Mouse (Mus musculus): ENCODE data around the gene 1700122O11Rik. TPM values are rescaled to one million over a fixed set of nuclear protein-coding genes. Genes with fewer than 3 reads are reported as not detected.

Gene 1700122O11Rik
- polyA plus RNA-seq, 1 experiment from 2014 or later = not detected

DNA sequence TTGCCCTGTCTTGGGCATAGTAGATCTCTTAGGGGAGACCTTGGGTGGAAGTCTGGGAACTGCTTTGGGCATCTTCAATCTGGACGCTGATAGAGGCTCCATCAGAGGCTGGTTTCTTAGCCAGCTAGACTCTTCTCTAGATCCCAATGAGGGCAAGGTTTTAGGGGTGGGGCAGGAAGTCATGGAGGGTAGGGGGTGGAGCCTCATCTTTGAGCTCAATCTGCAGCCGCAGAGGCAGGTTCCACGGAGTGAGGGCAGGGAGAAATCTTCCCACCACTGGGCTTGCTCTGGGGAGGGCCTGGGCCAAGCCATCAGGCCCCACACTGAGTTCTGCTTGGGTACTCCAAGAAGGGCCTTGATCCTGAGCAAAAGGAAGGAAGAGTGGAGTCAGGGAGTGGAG lies 1.2 kb downstream of the 1700122O11Rik start:
- WGBS = 49% methylated on average over 3 of the region's 3 CpGs
- ATAC-seq (replicated peaks; ENCODE audit: low FRiP score) = no peak
- H3K9me3 ChIP-seq (ENCODE audit: control insufficient read depth, low read length) = no peaks in the 10 kb centered on the region

DNA sequence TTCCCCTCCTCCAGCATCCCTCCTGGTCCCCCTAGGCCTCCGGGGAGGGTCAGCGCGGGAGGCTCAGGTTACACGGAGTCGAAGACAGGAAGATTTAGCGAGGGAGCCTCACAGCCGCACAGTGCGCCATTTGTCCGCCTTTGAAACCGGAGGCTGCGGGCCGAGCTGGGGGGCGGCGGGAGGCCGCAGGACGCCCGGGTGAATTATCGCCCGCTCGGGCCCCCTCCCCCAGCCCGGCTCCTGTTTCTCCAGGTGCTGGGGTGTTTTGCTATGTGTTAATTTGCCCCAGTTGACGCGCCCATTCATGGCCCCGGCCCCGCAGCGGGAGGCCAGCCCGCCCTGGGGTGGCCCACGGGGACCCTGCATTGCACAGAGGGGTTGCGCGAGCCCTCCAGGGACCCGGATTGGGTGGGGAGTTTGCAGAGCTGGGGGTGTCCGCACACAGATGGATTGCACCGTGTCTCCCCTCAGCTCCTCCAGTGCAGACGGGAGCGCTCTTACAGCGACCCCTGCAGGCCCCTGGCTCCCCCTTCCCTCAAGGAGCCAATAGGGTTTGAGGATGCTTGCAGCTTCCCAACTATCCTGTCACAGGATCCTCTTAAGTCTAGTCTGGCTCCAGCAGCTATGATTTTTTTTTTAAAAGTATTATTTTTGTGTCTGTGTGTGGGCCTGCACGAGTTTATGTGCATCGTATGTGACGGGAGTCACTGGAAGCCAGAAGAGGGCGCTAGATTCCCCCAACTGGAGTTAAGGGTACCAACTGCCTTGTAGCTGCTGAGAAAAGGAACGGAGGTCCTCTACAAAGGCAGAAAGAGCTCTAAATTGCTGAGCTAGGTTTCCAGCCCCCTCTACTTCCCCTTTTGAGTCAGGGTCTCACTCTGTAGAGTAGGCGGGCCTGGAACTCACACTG lies 6.3 kb downstream of the 1700122O11Rik start:
- Histone ChIP-seq H3K9ac (ENCODE audit: low read depth, low read length) (peak overlapping the region; percentile 42), H3K4me3 (ENCODE audit: low read depth, low read length) (peak overlapping the region; percentile 34), H3K9me3 (ENCODE audit: control insufficient read depth, low read length) (no peaks in the 10 kb centered on the region), H3K4me1 (replicated peaks; ENCODE audit: control insufficient read depth, insufficient read depth, low read length) (peaks cover 33% of the 10 kb centered on the region), H3K27me3 (replicated peaks; ENCODE audit: control insufficient read depth, insufficient read depth, low read length) (peaks cover 21% of the 10 kb centered on the region), H3K4me2 (peak overlapping the region; percentile 74), H3K36me3 (ENCODE audit: control insufficient read depth, insufficient read depth, low read length) (no peaks in the 10 kb centered on the region), H3K27ac (ENCODE audit: low read depth, low read length) (no peak overlapping the region)
- 8% methylated on average over 42 of the region's 42 CpGs for WGBS
- DNase-seq (ENCODE audit: low spot score) (peak; percentile 66), ATAC-seq (replicated peaks; ENCODE audit: low FRiP score) (peak; percentile 55)

More for the DNA sequence above, 1.2 kb downstream of the 1700122O11Rik start:
- Histone ChIP-seq H3K4me1 (replicated peaks; ENCODE audit: control insufficient read depth, insufficient read depth, low read length) (peaks cover 33% of the 10 kb centered on the region), H3K36me3 (ENCODE audit: control insufficient read depth, insufficient read depth, low read length) (no peaks in the 10 kb centered on the region), H3K4me3 (ENCODE audit: low read depth, low read length) (no peak overlapping the region), H3K9ac (ENCODE audit: low read depth, low read length) (no peak overlapping the region), H3K4me2 (no peak overlapping the region), H3K27ac (ENCODE audit: low read depth, low read length) (no peak overlapping the region), H3K27me3 (replicated peaks; ENCODE audit: control insufficient read depth, insufficient read depth, low read length) (no peaks in the 10 kb centered on the region; the same call in 1 of the 2 replicates)
- DNase-seq (ENCODE audit: low spot score) = no peak

DNA sequence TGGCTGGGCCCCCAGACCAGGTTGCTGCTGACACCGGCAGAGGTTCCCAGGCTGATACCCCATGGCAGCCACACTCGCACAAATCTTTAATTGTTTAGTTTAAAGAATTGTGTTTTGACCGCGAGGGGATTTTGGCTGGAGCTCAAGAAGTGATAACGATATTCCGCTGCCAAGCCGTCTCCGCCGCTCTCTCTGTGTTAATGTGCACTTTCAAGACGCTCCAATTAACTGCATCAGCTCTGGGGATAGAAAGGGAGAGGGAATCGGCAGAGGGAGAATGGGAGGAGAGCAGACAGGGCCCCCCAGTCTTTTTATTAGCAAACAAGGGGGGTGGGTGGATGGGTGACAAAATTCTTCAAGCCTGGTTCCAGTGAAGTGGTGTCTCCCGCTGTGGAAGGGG lies 8.9 kb downstream of the 1700122O11Rik start:
- Histone ChIP-seq H3K4me2 (no peak overlapping the region), H3K27me3 (replicated peaks; ENCODE audit: control insufficient read depth, insufficient read depth, low read length) (peaks cover 21% of the 10 kb centered on the region), H3K4me3 (ENCODE audit: low read depth, low read length) (no peak overlapping the region), H3K9ac (ENCODE audit: low read depth, low read length) (no peak overlapping the region), H3K27ac (ENCODE audit: low read depth, low read length) (no peak overlapping the region), H3K9me3 (ENCODE audit: control insufficient read depth, low read length) (no peaks in the 10 kb centered on the region), H3K36me3 (ENCODE audit: control insufficient read depth, insufficient read depth, low read length) (no peaks in the 10 kb centered on the region), H3K4me1 (replicated peaks; ENCODE audit: control insufficient read depth, insufficient read depth, low read length) (peaks cover 33% of the 10 kb centered on the region)
- WGBS = 36% methylated on average over 12 of the region's 12 CpGs
- DNase-seq (ENCODE audit: low spot score) (no peak), ATAC-seq (replicated peaks; ENCODE audit: low FRiP score) (no peak)

DNA sequence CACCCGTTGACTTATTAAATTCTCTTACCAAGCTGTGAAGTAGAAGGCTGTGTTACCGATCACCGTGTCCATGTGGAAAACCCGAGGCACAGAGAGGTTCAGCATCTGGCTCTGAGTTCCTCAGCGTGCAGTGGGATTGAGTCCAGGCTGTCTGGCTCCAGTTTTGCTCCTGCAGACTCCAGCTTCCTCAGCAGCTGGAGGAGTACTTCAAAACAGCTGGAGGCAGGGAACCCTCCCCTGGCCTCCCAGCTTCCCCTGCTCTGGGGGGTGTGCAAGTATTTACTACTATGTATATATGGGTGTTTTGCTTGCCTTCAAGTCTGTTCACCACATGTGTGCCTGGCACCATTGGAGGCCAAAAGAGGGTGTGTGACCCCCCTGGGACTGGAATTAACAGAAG lies 9.8 kb downstream of the 1700122O11Rik start:
- no peaks in the 10 kb centered on the region for H3K36me3 ChIP-seq (ENCODE audit: control insufficient read depth, insufficient read depth, low read length)
- peaks cover 26% of the 10 kb centered on the region for H3K4me1 ChIP-seq (replicated peaks; ENCODE audit: control insufficient read depth, insufficient read depth, low read length)
- peaks cover 21% of the 10 kb centered on the region for H3K27me3 ChIP-seq (replicated peaks; ENCODE audit: control insufficient read depth, insufficient read depth, low read length)
- no peaks in the 10 kb centered on the region for H3K9me3 ChIP-seq (ENCODE audit: control insufficient read depth, low read length)
- no peak overlapping the region for H3K4me2 ChIP-seq
- no peak for ATAC-seq (replicated peaks; ENCODE audit: low FRiP score)
- no peak for DNase-seq (ENCODE audit: low spot score)
- 78% methylated on average over 5 of the region's 5 CpGs for WGBS
- no peak overlapping the region for H3K27ac ChIP-seq (ENCODE audit: low read depth, low read length)
- H3K4me3 ChIP-seq (ENCODE audit: low read depth, low read length) = no peak overlapping the region
- no peak overlapping the region for H3K9ac ChIP-seq (ENCODE audit: low read depth, low read length)

GRCm38 (mm10) chr17:48027677-48028076 lies 10.4 kb downstream of the 1700122O11Rik start:
- Histone ChIP-seq H3K36me3 (ENCODE audit: control insufficient read depth, insufficient read depth, low read length) (no peaks in the 10 kb centered on the region), H3K4me3 (ENCODE audit: low read depth, low read length) (no peak overlapping the region), H3K4me1 (replicated peaks; ENCODE audit: control insufficient read depth, insufficient read depth, low read length) (peaks cover 28% of the 10 kb centered on the region), H3K4me2 (no peak overlapping the region), H3K27ac (ENCODE audit: low read depth, low read length) (no peak overlapping the region), H3K9ac (ENCODE audit: low read depth, low read length) (no peak overlapping the region), H3K9me3 (ENCODE audit: control insufficient read depth, low read length) (no peaks in the 10 kb centered on the region), H3K27me3 (replicated peaks; ENCODE audit: control insufficient read depth, insufficient read depth, low read length) (peaks cover 21% of the 10 kb centered on the region)
- 76% methylated on average over 6 of the region's 6 CpGs for WGBS
- no peak for DNase-seq (ENCODE audit: low spot score)
- no peak for ATAC-seq (replicated peaks; ENCODE audit: low FRiP score)

DNA sequence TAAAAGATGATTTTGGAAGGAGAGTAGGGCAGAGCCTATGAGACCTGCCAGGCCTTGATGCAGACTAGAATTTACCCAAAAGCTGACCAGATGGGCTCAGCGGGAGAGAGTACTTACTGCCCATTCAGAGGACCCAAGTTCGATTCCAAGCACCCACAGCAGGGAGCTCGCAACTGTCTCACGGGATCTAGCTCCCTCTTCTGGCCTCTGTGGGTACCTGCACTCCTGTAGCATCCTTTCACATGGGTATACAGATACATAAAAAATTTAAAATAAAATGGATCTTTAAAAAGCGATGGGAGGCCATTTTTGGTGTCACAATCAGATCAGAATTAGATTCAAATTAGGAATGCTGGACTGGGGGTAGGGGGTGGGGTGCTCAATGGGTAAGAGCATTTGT lies 11.1 kb downstream of the 1700122O11Rik start:
- no peak overlapping the region for H3K9ac ChIP-seq (ENCODE audit: low read depth, low read length)
- no peak overlapping the region for H3K27ac ChIP-seq (ENCODE audit: low read depth, low read length)
- H3K4me2 ChIP-seq = no peak overlapping the region
- peaks cover 29% of the 10 kb centered on the region for H3K4me1 ChIP-seq (replicated peaks; ENCODE audit: control insufficient read depth, insufficient read depth, low read length)
- ATAC-seq (replicated peaks; ENCODE audit: low FRiP score) (no peak), DNase-seq (ENCODE audit: low spot score) (no peak)
- H3K27me3 ChIP-seq (replicated peaks; ENCODE audit: control insufficient read depth, insufficient read depth, low read length) = peaks cover 21% of the 10 kb centered on the region
- H3K4me3 ChIP-seq (ENCODE audit: low read depth, low read length) = no peak overlapping the region
- no peaks in the 10 kb centered on the region for H3K9me3 ChIP-seq (ENCODE audit: control insufficient read depth, low read length)
- WGBS = 87% methylated on average over 5 of the region's 5 CpGs
- no peaks in the 10 kb centered on the region for H3K36me3 ChIP-seq (ENCODE audit: control insufficient read depth, insufficient read depth, low read length)

DNA sequence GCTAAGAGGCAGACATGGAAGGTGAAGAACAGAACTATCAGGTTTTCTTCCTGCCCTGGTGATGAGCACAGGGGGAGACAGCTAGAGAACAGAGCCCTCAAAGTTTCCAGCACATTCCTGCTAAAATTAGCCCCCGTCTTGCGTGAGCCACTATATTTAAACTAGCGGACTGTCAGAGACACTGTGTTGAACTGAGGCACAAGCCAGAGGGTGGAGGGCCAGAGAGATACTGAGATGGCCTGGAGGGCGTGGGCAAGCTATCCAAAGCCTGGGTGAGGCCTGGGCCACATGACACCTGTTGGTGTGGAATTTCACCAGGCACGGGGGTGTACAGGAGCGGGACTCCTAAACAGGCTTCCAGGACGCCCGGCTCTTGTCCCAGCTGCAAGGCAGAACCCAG lies 14.0 kb downstream of the 1700122O11Rik start:
- H3K27me3 ChIP-seq (replicated peaks; ENCODE audit: control insufficient read depth, insufficient read depth, low read length) = peaks cover 3% of the 10 kb centered on the region; the same call in 1 of the 2 replicates
- ATAC-seq (replicated peaks; ENCODE audit: low FRiP score) (no peak), DNase-seq (ENCODE audit: low spot score) (no peak)
- no peaks in the 10 kb centered on the region for H3K36me3 ChIP-seq (ENCODE audit: control insufficient read depth, insufficient read depth, low read length)
- H3K9me3 ChIP-seq (ENCODE audit: control insufficient read depth, low read length) = no peaks in the 10 kb centered on the region
- H3K4me2 ChIP-seq = no peak overlapping the region
- H3K27ac ChIP-seq (ENCODE audit: low read depth, low read length) = no peak overlapping the region
- peaks cover 6% of the 10 kb centered on the region for H3K4me1 ChIP-seq (replicated peaks; ENCODE audit: control insufficient read depth, insufficient read depth, low read length)
- H3K4me3 ChIP-seq (ENCODE audit: low read depth, low read length) = no peak overlapping the region
- H3K9ac ChIP-seq (ENCODE audit: low read depth, low read length) = no peak overlapping the region
- 65% methylated on average over 8 of the region's 8 CpGs for WGBS

GRCm38 (mm10) chr17:48019585-48019984 lies 18.5 kb downstream of the 1700122O11Rik start:
- Histone ChIP-seq H3K4me3 (ENCODE audit: low read depth, low read length) (no peak overlapping the region), H3K4me2 (no peak overlapping the region), H3K27ac (ENCODE audit: low read depth, low read length) (no peak overlapping the region), H3K27me3 (replicated peaks; ENCODE audit: control insufficient read depth, insufficient read depth, low read length) (no peaks in the 10 kb centered on the region; the same call in 1 of the 2 replicates), H3K9ac (ENCODE audit: low read depth, low read length) (no peak overlapping the region), H3K9me3 (ENCODE audit: control insufficient read depth, low read length) (no peaks in the 10 kb centered on the region), H3K36me3 (ENCODE audit: control insufficient read depth, insufficient read depth, low read length) (no peaks in the 10 kb centered on the region), H3K4me1 (replicated peaks; ENCODE audit: control insufficient read depth, insufficient read depth, low read length) (peaks cover 6% of the 10 kb centered on the region)
- ATAC-seq (replicated peaks; ENCODE audit: low FRiP score) (peak; percentile 66), DNase-seq (ENCODE audit: low spot score) (no peak)
- 28% methylated on average over 2 of the region's 2 CpGs for WGBS

GRCm38 (mm10) chr17:48016566-48016965 lies 21.5 kb downstream of the 1700122O11Rik start:
- H3K9ac ChIP-seq (ENCODE audit: low read depth, low read length) = no peak overlapping the region
- no peak overlapping the region for H3K4me3 ChIP-seq (ENCODE audit: low read depth, low read length)
- H3K27me3 ChIP-seq (replicated peaks; ENCODE audit: control insufficient read depth, insufficient read depth, low read length) = no peaks in the 10 kb centered on the region; the same call in 1 of the 2 replicates
- no peak overlapping the region for H3K27ac ChIP-seq (ENCODE audit: low read depth, low read length)
- WGBS = 68% methylated on average over 5 of the region's 5 CpGs
- H3K36me3 ChIP-seq (ENCODE audit: control insufficient read depth, insufficient read depth, low read length) = no peaks in the 10 kb centered on the region
- DNase-seq (ENCODE audit: low spot score) = no peak
- ATAC-seq (replicated peaks; ENCODE audit: low FRiP score) = no peak
- H3K9me3 ChIP-seq (ENCODE audit: control insufficient read depth, low read length) = no peaks in the 10 kb centered on the region
- H3K4me1 ChIP-seq (replicated peaks; ENCODE audit: control insufficient read depth, insufficient read depth, low read length) = no peaks in the 10 kb centered on the region; the same call in 1 of the 2 replicates
- no peak overlapping the region for H3K4me2 ChIP-seq

Measured in liver, embryonic 11.5 days (tissue).